Mouse (Mus musculus) stomach, embryonic 15.5 days (tissue): ENCODE results near the gene Sdk2. TPM values are rescaled to one million over a fixed set of nuclear protein-coding genes. Genes with fewer than 3 reads are reported as not detected.

Experiments used
- ATAC-seq: fragments of 200-750 bp; cut with Nextera tagmentation; 2 replicates; pipeline ENCODE4 v1.8.0; 2017; ENCODE audit warnings: low read depth, moderate number of reproducible peaks, moderate TSS enrichment; ENCODE audit not compliant: insufficient read depth, low FRiP score
- H3K27ac ChIP-seq: fragments of 300-500 bp; sonication (generic); 2 replicates; pipeline ENCODE4 v1.5.1; 2015; ENCODE audit warnings: mild to moderate bottlenecking, inconsistent platforms
- H3K27me3 ChIP-seq: fragments of 300-500 bp; sonication (generic); replicated peaks from 2 replicates; pipeline ENCODE4 v1.6.1; 2015; ENCODE audit warnings: inconsistent platforms
- H3K36me3 ChIP-seq: fragments of 300-500 bp; sonication (generic); 2 replicates; pipeline ENCODE4 v1.6.1; 2015; ENCODE audit warnings: inconsistent platforms
- H3K4me1 ChIP-seq: fragments of 300-500 bp; sonication (generic); 2 replicates; pipeline ENCODE4 v1.6.1; 2015; ENCODE audit warnings: inconsistent platforms
- H3K4me2 ChIP-seq: fragments of 300-500 bp; sonication (generic); 2 replicates; pipeline ENCODE4 v1.6.1; 2015; ENCODE audit warnings: mild to moderate bottlenecking, inconsistent platforms
- H3K4me3 ChIP-seq: fragments of 300-500 bp; sonication (generic); replicated peaks from 2 replicates; pipeline ENCODE4 v1.5.1; 2015; ENCODE audit warnings: inconsistent platforms
- H3K9ac ChIP-seq: fragments of 300-500 bp; sonication (generic); 2 replicates; pipeline ENCODE4 v1.6.1; 2015; ENCODE audit warnings: inconsistent platforms
- H3K9me3 ChIP-seq: fragments of 300-500 bp; sonication (generic); 2 replicates; pipeline ENCODE4 v1.6.1; 2016; ENCODE audit warnings: inconsistent platforms
- WGBS: fragments of 180-500 bp; shearing (Covaris S2); methylation state at CpG from one replicate; pipeline ENCODE4 v1.1.7; 2015; 5-methylcytosine and 5-hydroxymethylcytosine counted together
- polyA plus RNA-seq: library from polyadenylated mRNA; unstranded; fragments of >200 nt; fragmentation: Nextera tagmentation; extraction: Ambion mirVana; gene quantifications from 2 replicates; pipeline ENCODE4 v1.2.1, GENCODE M21; 2015

The Sdk2 gene
- polyA plus RNA-seq, 1 experiment from 2014 or later: 3.0 TPM

- Histone ChIP-seq H3K9me3 (no peaks in the 10 kb centered on the region), H3K9ac (no peak overlapping the region), H3K27ac (no peak overlapping the region), H3K36me3 (no peaks in the 10 kb centered on the region), H3K4me2 (peak overlapping the region; percentile 12; the same call in 1 of the 2 replicates), H3K27me3 (no peaks in the 10 kb centered on the region), H3K4me3 (no peak overlapping the region), H3K4me1 (peaks cover 14% of the 10 kb centered on the region; the same call in 1 of the 2 replicates)
- whole genome bisulfite sequencing: 57% methylated on average over 14 of the region's 14 CpGs
- ATAC-seq: peak; percentile 73
These were observed 267.8 kb downstream of the Sdk2 start for GRCm38 (mm10) chr11:113799041-113799447.

- Histone ChIP-seq H3K27ac (no peak overlapping the region), H3K4me2 (no peak overlapping the region), H3K36me3 (no peaks in the 10 kb centered on the region), H3K4me1 (peaks cover 12% of the 10 kb centered on the region; the same call in 1 of the 2 replicates), H3K9me3 (no peaks in the 10 kb centered on the region), H3K4me3 (no peak overlapping the region), H3K27me3 (no peaks in the 10 kb centered on the region), H3K9ac (no peak overlapping the region)
- WGBS: 66% methylated on average over 6 of the region's 6 CpGs
- ATAC-seq: no peak
These were observed 268.8 kb downstream of the Sdk2 start for GRCm38 (mm10) chr11:113798011-113798410.

GRCm38 (mm10) chr11:113797014-113797983 lies 269.5 kb downstream of the Sdk2 start:
- H3K36me3 ChIP-seq: no peaks in the 10 kb centered on the region
- H3K9ac ChIP-seq: no peak overlapping the region
- peaks cover 7% of the 10 kb centered on the region; the same call in 1 of the 2 replicates for H3K4me1 ChIP-seq
- no peaks in the 10 kb centered on the region for H3K9me3 ChIP-seq
- H3K4me3 ChIP-seq: no peak overlapping the region
- no peak overlapping the region for H3K27ac ChIP-seq
- WGBS: 75% methylated on average over 19 of the region's 19 CpGs
- no peak for ATAC-seq
- no peaks in the 10 kb centered on the region for H3K27me3 ChIP-seq
- H3K4me2 ChIP-seq: no peak overlapping the region

- Histone ChIP-seq H3K36me3 (no peaks in the 10 kb centered on the region), H3K9ac (no peak overlapping the region), H3K9me3 (no peaks in the 10 kb centered on the region), H3K4me3 (no peak overlapping the region), H3K4me2 (no peak overlapping the region), H3K4me1 (peaks cover 11% of the 10 kb centered on the region), H3K27me3 (no peaks in the 10 kb centered on the region), H3K27ac (no peak overlapping the region)
- 70% methylated on average over 12 of the region's 12 CpGs for WGBS
- ATAC-seq: no peak
These were observed 271.0 kb downstream of the Sdk2 start for GRCm38 (mm10) chr11:113795846-113796245.

GRCm38 (mm10) chr11:113791357-113792215 lies 275.3 kb downstream of the Sdk2 start:
- H3K9me3 ChIP-seq: no peaks in the 10 kb centered on the region
- H3K9ac ChIP-seq: no peak overlapping the region
- no peak overlapping the region for H3K4me3 ChIP-seq
- H3K4me2 ChIP-seq: no peak overlapping the region
- no peaks in the 10 kb centered on the region for H3K27me3 ChIP-seq
- H3K27ac ChIP-seq: no peak overlapping the region
- 59% methylated on average over 16 of the region's 16 CpGs for WGBS
- no peaks in the 10 kb centered on the region for H3K36me3 ChIP-seq
- no peak for ATAC-seq
- peaks cover 22% of the 10 kb centered on the region for H3K4me1 ChIP-seq

- ATAC-seq: no peak
- Histone ChIP-seq H3K4me2 (no peak overlapping the region), H3K27ac (peak overlapping the region; percentile 86), H3K4me1 (peaks cover 42% of the 10 kb centered on the region), H3K27me3 (no peaks in the 10 kb centered on the region), H3K9ac (no peak overlapping the region), H3K4me3 (no peak overlapping the region), H3K9me3 (no peaks in the 10 kb centered on the region), H3K36me3 (no peaks in the 10 kb centered on the region)
- WGBS: 13% methylated on average over 1 of the region's 1 CpGs
These were observed 277.7 kb downstream of the Sdk2 start for GRCm38 (mm10) chr11:113789101-113789500.

- peak; percentile 2; the same call in 1 of the 2 replicates for ATAC-seq
- H3K36me3 ChIP-seq: no peaks in the 10 kb centered on the region
- H3K9ac ChIP-seq: no peak overlapping the region
- H3K27ac ChIP-seq: peak overlapping the region; percentile 86
- H3K4me2 ChIP-seq: no peak overlapping the region
- H3K4me3 ChIP-seq: no peak overlapping the region
- H3K27me3 ChIP-seq: no peaks in the 10 kb centered on the region
- WGBS: 51% methylated on average over 2 of the region's 2 CpGs
- H3K4me1 ChIP-seq: peaks cover 42% of the 10 kb centered on the region
- no peaks in the 10 kb centered on the region for H3K9me3 ChIP-seq
These were observed 278.6 kb downstream of the Sdk2 start for GRCm38 (mm10) chr11:113788183-113788789.

- peak overlapping the region; percentile 93; the same call in 1 of the 2 replicates for H3K27ac ChIP-seq
- H3K4me1 ChIP-seq: peaks cover 42% of the 10 kb centered on the region
- no peaks in the 10 kb centered on the region for H3K36me3 ChIP-seq
- H3K4me2 ChIP-seq: no peak overlapping the region; the same call in 1 of the 2 replicates
- no peak overlapping the region for H3K9ac ChIP-seq
- no peak overlapping the region for H3K4me3 ChIP-seq
- H3K9me3 ChIP-seq: no peaks in the 10 kb centered on the region
- WGBS: 72% methylated on average over 13 of the region's 13 CpGs
- ATAC-seq: no peak
- H3K27me3 ChIP-seq: no peaks in the 10 kb centered on the region
These were observed 279.2 kb downstream of the Sdk2 start for GRCm38 (mm10) chr11:113787432-113788182.

- no peak for ATAC-seq
- H3K27me3 ChIP-seq: no peaks in the 10 kb centered on the region
- no peak overlapping the region for H3K9ac ChIP-seq
- H3K4me2 ChIP-seq: 0 out of 2 replicates have a peak overlapping the region, but pooled peaks have one; percentile 54
- WGBS: 69% methylated on average over 11 of the region's 11 CpGs
- 0 out of 2 replicates have a peak overlapping the region, but pooled peaks have one; percentile 93 for H3K27ac ChIP-seq
- H3K36me3 ChIP-seq: no peaks in the 10 kb centered on the region
- H3K4me1 ChIP-seq: peaks cover 42% of the 10 kb centered on the region
- H3K4me3 ChIP-seq: no peak overlapping the region
- H3K9me3 ChIP-seq: no peaks in the 10 kb centered on the region
These were observed 279.8 kb downstream of the Sdk2 start for GRCm38 (mm10) chr11:113787009-113787408.

- H3K27ac ChIP-seq: peak overlapping the region; percentile 93
- peak overlapping the region; percentile 54 for H3K4me2 ChIP-seq
- WGBS: 48% methylated on average over 4 of the region's 4 CpGs
- no peak for ATAC-seq
- H3K4me1 ChIP-seq: peaks cover 38% of the 10 kb centered on the region
- no peaks in the 10 kb centered on the region for H3K36me3 ChIP-seq
- no peaks in the 10 kb centered on the region for H3K9me3 ChIP-seq
- peak overlapping the region; percentile 31; the same call in 1 of the 2 replicates for H3K4me3 ChIP-seq
- no peak overlapping the region for H3K9ac ChIP-seq
- H3K27me3 ChIP-seq: no peaks in the 10 kb centered on the region
These were observed 280.5 kb downstream of the Sdk2 start for GRCm38 (mm10) chr11:113786395-113786794.
